Mouse (Mus musculus): Measurements from ENCODE around the gene Adamts14. TPM values are rescaled to one million over a fixed set of nuclear protein-coding genes. Genes with fewer than 3 reads are reported as not detected.

The Adamts14 gene
- polyA plus RNA-seq, 1 experiment: 0.23 TPM

DNA sequence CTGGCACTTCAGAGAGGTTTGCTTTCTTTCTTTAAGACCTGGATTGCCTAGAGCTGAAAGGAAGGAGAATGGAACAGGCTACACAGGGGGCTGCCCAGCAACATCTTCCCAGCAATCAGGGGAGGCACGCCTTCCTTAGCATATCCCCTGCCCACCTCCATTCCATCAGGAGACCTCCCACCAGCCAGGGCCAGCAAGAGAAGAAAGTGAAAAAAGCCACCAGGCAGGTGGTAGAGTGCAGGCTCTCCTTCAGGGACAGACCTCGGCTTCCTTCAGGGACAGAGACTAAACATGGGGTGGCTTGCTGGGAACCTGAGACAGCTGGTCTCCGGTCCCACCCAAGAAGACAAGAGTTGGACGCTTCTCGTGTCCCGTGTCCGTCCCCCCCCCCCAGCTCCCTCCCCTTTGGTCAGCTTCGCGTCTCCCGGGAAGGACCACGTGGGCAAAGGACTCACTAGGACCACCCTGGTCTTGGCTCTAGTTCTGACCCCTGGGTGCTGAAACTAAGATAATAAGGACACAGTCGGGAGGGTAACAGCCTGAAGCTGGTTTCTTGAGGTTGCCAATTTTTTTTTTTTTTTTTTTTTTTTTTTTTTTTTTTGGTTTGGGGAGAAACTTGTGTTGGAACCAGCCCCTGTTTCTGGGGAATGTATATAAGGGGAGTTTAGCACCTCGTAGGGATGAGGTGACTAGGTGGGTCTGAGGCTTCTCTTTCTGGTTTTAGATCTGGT is 98.4 kb downstream of the Adamts14 start:
- WGBS: 9% methylated on average over 13 of the region's 13 CpGs
- DNase-seq: peak in 1 of 2 experiments; percentile 55
- Histone ChIP-seq H3K4me1 (ENCODE audit: control insufficient read depth, insufficient read depth, low read length) (peaks cover 23% of the 10 kb centered on the region), H3K27ac (ENCODE audit: insufficient read depth, low read length) (peak overlapping the region; percentile 97), H3K4me3 (replicated peaks; ENCODE audit: insufficient read depth, low read depth, low read length) (peak overlapping the region; percentile 8), H3K27me3 (ENCODE audit: control insufficient read depth, insufficient read depth, low read length) (no peaks in the 10 kb centered on the region)
- TF ChIP-seq POLR2A (IDR thresholded peaks at IDR 0.05; ENCODE audit: borderline replicate concordance, insufficient read depth, low read length): no peak
- TF ChIP-seq CTCF (IDR thresholded peaks at IDR 0.05; ENCODE audit: borderline replicate concordance, insufficient read depth, low read depth, low read length): no peak

DNA sequence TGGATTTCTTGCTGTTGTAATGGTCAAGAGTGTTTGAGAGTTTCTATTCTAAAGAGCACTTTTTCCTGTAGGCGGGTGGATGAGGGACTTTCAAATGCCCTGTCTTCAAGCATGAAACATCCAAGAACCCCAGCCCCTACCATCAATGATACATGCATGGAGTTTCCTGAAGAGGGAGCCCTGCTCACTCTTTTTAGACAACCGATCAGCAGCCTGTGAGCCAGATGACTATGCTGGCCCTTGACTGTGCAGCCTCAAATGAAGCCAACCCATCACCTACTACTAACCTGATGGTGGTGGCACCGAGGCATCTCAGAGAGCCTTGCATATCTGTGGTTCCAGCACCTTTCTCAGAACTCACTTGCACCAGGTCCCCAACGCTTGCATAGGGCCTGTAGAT is 100.7 kb downstream of the Adamts14 start:
- no peaks in the 10 kb centered on the region for H3K27me3 ChIP-seq (ENCODE audit: control insufficient read depth, insufficient read depth, low read length)
- peaks cover 13% of the 10 kb centered on the region for H3K4me1 ChIP-seq (ENCODE audit: control insufficient read depth, insufficient read depth, low read length)
- no peak overlapping the region for H3K27ac ChIP-seq (ENCODE audit: insufficient read depth, low read length)
- no peak for DNase-seq
- WGBS: 71% methylated on average over 4 of the region's 4 CpGs
- TF ChIP-seq CTCF (IDR thresholded peaks at IDR 0.05; ENCODE audit: borderline replicate concordance, insufficient read depth, low read depth, low read length) (0 out of 2 replicates have a peak, but pooled peaks have one; percentile 10), POLR2A (IDR thresholded peaks at IDR 0.05; ENCODE audit: borderline replicate concordance, insufficient read depth, low read length) (no peak)
- no peak overlapping the region for H3K4me3 ChIP-seq (replicated peaks; ENCODE audit: insufficient read depth, low read depth, low read length)

DNA sequence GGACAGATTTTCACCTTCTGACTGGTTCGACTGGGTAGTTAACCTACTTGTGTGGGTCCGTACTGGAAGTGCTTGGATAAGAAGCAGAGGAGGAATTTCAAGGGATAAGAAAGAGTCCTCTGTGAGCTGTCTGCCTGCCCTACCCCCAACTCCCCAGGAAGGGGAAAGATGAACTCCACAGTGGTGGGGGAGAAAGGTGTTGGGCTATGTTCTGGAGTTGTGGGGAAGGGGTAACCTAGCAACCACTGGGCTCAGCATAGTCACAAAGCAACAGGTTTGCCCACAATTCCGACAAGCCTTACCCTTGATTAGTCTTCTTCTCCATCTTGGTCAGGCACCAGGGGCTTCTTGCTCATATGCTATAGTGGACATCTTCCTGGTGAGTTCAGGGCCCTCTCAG is 101.6 kb downstream of the Adamts14 start, which contains the start of gene Tbata:
Gene Tbata, plus strand, starts transcription at position 301 of the 400 bp plus-strand sequence.
- no peak for TF ChIP-seq CTCF (IDR thresholded peaks at IDR 0.05; ENCODE audit: borderline replicate concordance, insufficient read depth, low read depth, low read length)
- TF ChIP-seq POLR2A (IDR thresholded peaks at IDR 0.05; ENCODE audit: borderline replicate concordance, insufficient read depth, low read length): no peak
- no peak within 1 kb of the TSS for H3K27ac ChIP-seq (ENCODE audit: insufficient read depth, low read length)
- 91% methylated on average over 3 of the region's 3 CpGs for WGBS
- peaks cover 13% of the 10 kb centered on the region for H3K4me1 ChIP-seq (ENCODE audit: control insufficient read depth, insufficient read depth, low read length)
- no peaks in the 10 kb centered on the region for H3K27me3 ChIP-seq (ENCODE audit: control insufficient read depth, insufficient read depth, low read length)
- DNase-seq: no peak
- no peak within 1 kb of the TSS for H3K4me3 ChIP-seq (replicated peaks; ENCODE audit: insufficient read depth, low read depth, low read length)

DNA sequence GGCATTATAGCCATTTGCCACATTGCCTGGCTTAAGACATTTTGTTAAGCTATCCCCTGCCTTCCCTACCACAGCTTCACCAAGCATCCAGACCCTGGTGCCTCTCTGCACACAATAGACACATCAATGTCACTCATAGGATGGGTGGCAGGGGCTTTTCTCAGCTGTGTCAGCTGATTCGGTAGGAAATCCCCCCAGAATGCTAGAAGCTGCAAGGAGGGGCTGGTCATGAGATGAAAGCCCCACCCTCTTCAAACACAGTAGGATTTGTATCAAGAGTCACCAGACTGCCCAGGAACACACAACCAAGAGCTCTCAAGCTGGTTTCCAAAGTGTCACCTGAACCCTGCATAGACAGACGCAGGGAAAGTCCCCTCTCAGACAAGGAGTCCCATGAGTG is 104.8 kb downstream of the Adamts14 start:
- no peaks in the 10 kb centered on the region for H3K27me3 ChIP-seq (ENCODE audit: control insufficient read depth, insufficient read depth, low read length)
- DNase-seq: no peak
- WGBS: 69% methylated on average over 2 of the region's 2 CpGs
- TF ChIP-seq CTCF (IDR thresholded peaks at IDR 0.05; ENCODE audit: borderline replicate concordance, insufficient read depth, low read depth, low read length): no peak
- no peak for TF ChIP-seq POLR2A (IDR thresholded peaks at IDR 0.05; ENCODE audit: borderline replicate concordance, insufficient read depth, low read length)
- H3K27ac ChIP-seq (ENCODE audit: insufficient read depth, low read length): no peak overlapping the region
- no peaks in the 10 kb centered on the region for H3K4me1 ChIP-seq (ENCODE audit: control insufficient read depth, insufficient read depth, low read length)
- no peak overlapping the region for H3K4me3 ChIP-seq (replicated peaks; ENCODE audit: insufficient read depth, low read depth, low read length)

DNA sequence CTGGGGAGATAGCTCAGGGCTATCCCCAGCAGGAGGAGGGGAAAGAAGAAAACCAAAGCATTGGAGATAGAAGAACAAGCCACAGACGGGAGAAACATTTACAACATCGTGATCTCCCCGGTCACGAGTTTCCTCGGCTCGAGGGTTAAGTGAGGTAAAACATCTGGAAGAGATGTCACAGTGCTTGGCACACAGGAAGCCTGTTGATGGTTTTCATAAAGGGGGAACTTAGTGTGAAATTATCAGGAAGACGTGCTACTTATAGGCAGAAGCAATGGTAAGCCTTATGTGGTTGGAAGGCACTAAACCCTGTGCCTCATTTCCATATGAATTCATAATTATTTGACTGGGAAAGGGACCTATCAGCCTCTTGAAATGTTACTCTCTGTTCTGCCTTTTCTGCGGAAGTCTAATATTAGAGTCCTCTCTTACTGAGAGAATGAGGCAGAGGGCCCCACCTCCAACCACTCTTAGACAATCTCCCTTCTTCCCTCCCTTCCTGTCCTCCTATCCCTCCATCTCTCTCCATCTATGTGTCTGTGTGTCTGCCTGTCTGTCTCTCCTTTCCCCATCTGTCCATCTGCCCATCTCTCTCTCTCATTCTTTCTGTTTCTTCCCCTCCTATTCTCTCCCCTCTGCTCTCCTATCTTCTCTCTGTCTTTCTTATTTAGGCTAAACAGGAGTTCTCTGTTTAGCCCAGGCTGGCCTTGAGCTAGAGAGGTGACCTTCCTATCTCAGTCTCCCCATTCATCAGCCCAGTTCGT is 105.7 kb downstream of the Adamts14 start:
- Histone ChIP-seq H3K27me3 (ENCODE audit: control insufficient read depth, insufficient read depth, low read length) (no peaks in the 10 kb centered on the region), H3K4me3 (replicated peaks; ENCODE audit: insufficient read depth, low read depth, low read length) (no peak overlapping the region), H3K4me1 (ENCODE audit: control insufficient read depth, insufficient read depth, low read length) (no peaks in the 10 kb centered on the region), H3K27ac (ENCODE audit: insufficient read depth, low read length) (no peak overlapping the region)
- TF ChIP-seq POLR2A (IDR thresholded peaks at IDR 0.05; ENCODE audit: borderline replicate concordance, insufficient read depth, low read length): no peak
- no peak for TF ChIP-seq CTCF (IDR thresholded peaks at IDR 0.05; ENCODE audit: borderline replicate concordance, insufficient read depth, low read depth, low read length)
- WGBS: 81% methylated on average over 9 of the region's 9 CpGs
- no peak for DNase-seq

DNA sequence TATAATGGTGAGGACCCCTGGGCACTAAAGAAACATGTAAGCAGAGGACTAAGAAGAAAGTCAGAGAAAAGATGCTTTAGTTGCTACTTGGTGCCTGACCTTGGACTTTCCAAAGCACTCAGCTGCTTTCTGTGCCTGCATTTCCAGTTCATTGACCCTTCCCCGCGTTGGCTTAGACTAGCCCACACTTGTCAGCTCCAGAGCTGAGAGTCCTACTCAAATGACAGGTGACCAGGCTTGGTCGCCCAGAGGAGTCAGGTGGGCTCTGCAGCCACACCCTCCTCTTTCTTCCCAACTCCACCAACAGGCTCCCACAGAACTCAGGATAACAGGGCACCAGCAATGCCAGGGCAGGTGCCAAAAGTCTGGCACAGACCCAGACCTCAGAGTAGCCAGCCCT is 110.9 kb downstream of the Adamts14 start:
- peaks cover 5% of the 10 kb centered on the region; the same call in 1 of the 2 replicates for H3K4me1 ChIP-seq (ENCODE audit: control insufficient read depth, insufficient read depth, low read length)
- no peak overlapping the region for H3K27ac ChIP-seq (ENCODE audit: insufficient read depth, low read length)
- no peak for DNase-seq
- H3K4me3 ChIP-seq (replicated peaks; ENCODE audit: insufficient read depth, low read depth, low read length): no peak overlapping the region
- 59% methylated on average over 3 of the region's 3 CpGs for WGBS
- no peaks in the 10 kb centered on the region for H3K27me3 ChIP-seq (ENCODE audit: control insufficient read depth, insufficient read depth, low read length)
- TF ChIP-seq CTCF (IDR thresholded peaks at IDR 0.05; ENCODE audit: borderline replicate concordance, insufficient read depth, low read depth, low read length) (no peak), POLR2A (IDR thresholded peaks at IDR 0.05; ENCODE audit: borderline replicate concordance, insufficient read depth, low read length) (no peak)

DNA sequence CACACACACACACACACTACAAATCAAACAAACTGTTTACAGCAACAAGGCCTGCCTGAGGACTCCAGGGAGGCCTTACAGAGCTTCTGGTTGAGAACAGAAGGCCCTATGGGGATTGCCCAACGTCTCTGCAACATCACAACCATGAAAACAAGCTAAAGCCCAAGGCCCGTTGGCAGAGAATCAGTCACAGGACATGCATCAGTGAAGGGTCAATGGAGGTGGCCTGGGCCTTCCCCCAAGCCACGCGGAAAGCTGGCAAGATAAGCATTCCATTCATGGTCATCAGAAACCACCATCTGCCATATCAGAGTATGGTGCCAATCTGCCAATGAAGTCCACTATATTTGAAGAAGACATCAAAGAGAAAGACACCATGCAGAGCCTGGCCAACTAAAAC is 112.6 kb downstream of the Adamts14 start:
- 18% methylated on average over 4 of the region's 4 CpGs for WGBS
- no peak for TF ChIP-seq POLR2A (IDR thresholded peaks at IDR 0.05; ENCODE audit: borderline replicate concordance, insufficient read depth, low read length)
- peak; percentile 36 to 46 for DNase-seq
- H3K27ac ChIP-seq (ENCODE audit: insufficient read depth, low read length): no peak overlapping the region
- no peaks in the 10 kb centered on the region for H3K27me3 ChIP-seq (ENCODE audit: control insufficient read depth, insufficient read depth, low read length)
- no peak overlapping the region for H3K4me3 ChIP-seq (replicated peaks; ENCODE audit: insufficient read depth, low read depth, low read length)
- H3K4me1 ChIP-seq (ENCODE audit: control insufficient read depth, insufficient read depth, low read length): peaks cover 5% of the 10 kb centered on the region; the same call in 1 of the 2 replicates

All from cerebellum, adult 2 months (tissue).